Mouse (Mus musculus) midbrain, embryonic 10.5 days (tissue): ENCODE results near the gene Srpr. TPM values are rescaled to one million over a fixed set of nuclear protein-coding genes. Genes with fewer than 3 reads are reported as not detected.
A peak's percentile ranks its signal among the peaks of the same experiment; 100 is the strongest.

Experiments
- DNase-seq: peaks from one replicate; pipeline ENCODE4 v3.0.0-alpha.2; 2017; ENCODE audit warnings: low spot score
- H3K27ac ChIP-seq: fragments of 300-500 bp; sonication (generic); replicated peaks from 2 replicates; pipeline ENCODE4 v1.5.1; 2016; ENCODE audit warnings: mild to moderate bottlenecking
- H3K27me3 ChIP-seq: fragments of 300-500 bp; sonication (generic); 2 replicates; pipeline ENCODE4 v1.6.1; 2016; ENCODE audit warnings: low read depth, mild to moderate bottlenecking; ENCODE audit not compliant: poor library complexity, severe bottlenecking
- H3K36me3 ChIP-seq: fragments of 300-500 bp; sonication (generic); 2 replicates; pipeline ENCODE4 v1.6.1; 2016; ENCODE audit warnings: mild to moderate bottlenecking, moderate library complexity
- H3K4me1 ChIP-seq: fragments of 300-500 bp; sonication (generic); 2 replicates; pipeline ENCODE4 v1.6.1; 2016
- H3K4me3 ChIP-seq: fragments of 300-500 bp; sonication (generic); 2 replicates; pipeline ENCODE4 v1.5.1; 2016; ENCODE audit warnings: mild to moderate bottlenecking, moderate library complexity
- H3K9me3 ChIP-seq: fragments of 300-500 bp; sonication (generic); replicated peaks from 2 replicates; pipeline ENCODE4 v1.6.1; 2016; ENCODE audit warnings: mild to moderate bottlenecking
- WGBS: fragments of 180-500 bp; shearing (Covaris S2); methylation state at CpG from one replicate; pipeline ENCODE4 v1.1.7; 2016; 5-methylcytosine and 5-hydroxymethylcytosine counted together
- polyA plus RNA-seq: library from polyadenylated mRNA; unstranded; fragments of >200 nt; fragmentation: Nextera tagmentation; extraction: Ambion mirVana; gene quantifications from 2 replicates; pipeline ENCODE4 v1.2.1, GENCODE M21; 2016

Srpr gene
- polyA plus RNA-seq, 1 experiment from 2014 or later: 85.5 TPM

GRCm38 (mm10) chr9:35198945-35199771, 817 bp upstream of the Srpr start:
- WGBS: 30% methylated on average over 18 of the region's 18 CpGs
- no peak for DNase-seq
- peak overlapping the region; percentile 90 for H3K27ac ChIP-seq

GRCm38 (mm10) chr9:35200529-35201060, 620 bp downstream of the Srpr start:
- 76% methylated on average over 9 of the region's 9 CpGs for WGBS
- Histone ChIP-seq H3K27ac (peak overlapping the region; percentile 90), H3K27me3 (no peaks in the 10 kb centered on the region), H3K9me3 (no peaks in the 10 kb centered on the region), H3K36me3 (peaks cover 15% of the 10 kb centered on the region), H3K4me1 (peaks cover 24% of the 10 kb centered on the region), H3K4me3 (peak overlapping the region; percentile 79)
- no peak for DNase-seq

More at GRCm38 (mm10) chr9:35198945-35199771, 817 bp upstream of the Srpr start:
- Histone ChIP-seq H3K27me3 (no peaks in the 10 kb centered on the region), H3K4me1 (peaks cover 24% of the 10 kb centered on the region), H3K4me3 (peak overlapping the region; percentile 79), H3K9me3 (no peaks in the 10 kb centered on the region), H3K36me3 (peaks cover under 1% of the 10 kb centered on the region; the same call in 1 of the 2 replicates)

GRCm38 (mm10) chr9:35203536-35203935, 3.6 kb downstream of the Srpr start:
- 72% methylated on average over 3 of the region's 3 CpGs for WGBS

GRCm38 (mm10) chr9:35204421-35204820, 4.4 kb downstream of the Srpr start:
- H3K4me3 ChIP-seq: no peak overlapping the region
- peaks cover 14% of the 10 kb centered on the region for H3K4me1 ChIP-seq
- H3K36me3 ChIP-seq: peaks cover 51% of the 10 kb centered on the region
- DNase-seq: no peak
- WGBS: 94% methylated on average over 2 of the region's 2 CpGs
- no peak overlapping the region for H3K27ac ChIP-seq
- H3K27me3 ChIP-seq: no peaks in the 10 kb centered on the region
- no peaks in the 10 kb centered on the region for H3K9me3 ChIP-seq

More at GRCm38 (mm10) chr9:35203536-35203935, 3.6 kb downstream of the Srpr start:
- no peaks in the 10 kb centered on the region for H3K9me3 ChIP-seq
- H3K27me3 ChIP-seq: no peaks in the 10 kb centered on the region
- H3K36me3 ChIP-seq: peaks cover 45% of the 10 kb centered on the region
- H3K27ac ChIP-seq: no peak overlapping the region
- H3K4me3 ChIP-seq: no peak overlapping the region
- no peak for DNase-seq
- peaks cover 22% of the 10 kb centered on the region for H3K4me1 ChIP-seq

GRCm38 (mm10) chr9:35210542-35211474, 10.8 kb downstream of the Srpr start, which contains the start of gene Foxred1:
TSS of gene Foxred1 (minus strand) at chr9:35211055.
- no peaks in the 10 kb centered on the region for H3K9me3 ChIP-seq
- 1% methylated on average over 72 of the region's 72 CpGs for WGBS
- DNase-seq: peak; percentile 99
- H3K36me3 ChIP-seq: peaks cover 67% of the 10 kb centered on the region
- H3K27me3 ChIP-seq: no peaks in the 10 kb centered on the region
- H3K4me3 ChIP-seq: peak within 1 kb of the TSS; percentile 90
- peak within 1 kb of the TSS; percentile 93 for H3K27ac ChIP-seq
- peaks cover 23% of the 10 kb centered on the region for H3K4me1 ChIP-seq

GRCm38 (mm10) chr9:35211573-35212511, 11.9 kb downstream of the Srpr start:
- DNase-seq: no peak
- Histone ChIP-seq H3K4me3 (peak overlapping the region; percentile 90), H3K27me3 (no peaks in the 10 kb centered on the region), H3K27ac (peak overlapping the region; percentile 93), H3K9me3 (no peaks in the 10 kb centered on the region), H3K4me1 (peaks cover 23% of the 10 kb centered on the region), H3K36me3 (peaks cover 67% of the 10 kb centered on the region)
- WGBS: 38% methylated on average over 26 of the region's 26 CpGs

- Histone ChIP-seq H3K27ac (no peak overlapping the region), H3K4me1 (no peaks in the 10 kb centered on the region), H3K9me3 (no peaks in the 10 kb centered on the region), H3K27me3 (no peaks in the 10 kb centered on the region), H3K4me3 (no peak overlapping the region), H3K36me3 (peaks cover 99% of the 10 kb centered on the region)
- no peak for DNase-seq
- 80% methylated on average over 1 of the region's 1 CpGs for WGBS
Measured at GRCm38 (mm10) chr9:35217963-35218362, 18.0 kb downstream of the Srpr start.

GRCm38 (mm10) chr9:35223466-35223865, 23.5 kb downstream of the Srpr start:
- no peak for DNase-seq
- Histone ChIP-seq H3K9me3 (no peaks in the 10 kb centered on the region), H3K4me1 (no peaks in the 10 kb centered on the region), H3K27ac (no peak overlapping the region), H3K27me3 (no peaks in the 10 kb centered on the region), H3K4me3 (no peak overlapping the region), H3K36me3 (peaks cover 82% of the 10 kb centered on the region)
- 95% methylated on average over 3 of the region's 3 CpGs for WGBS

GRCm38 (mm10) chr9:35228671-35229070, 28.7 kb downstream of the Srpr start:
- no peak overlapping the region for H3K27ac ChIP-seq

GRCm38 (mm10) chr9:35235996-35236395, 36.0 kb downstream of the Srpr start:
- no peak overlapping the region for H3K27ac ChIP-seq
- DNase-seq: no peak
- H3K9me3 ChIP-seq: no peaks in the 10 kb centered on the region
- no peaks in the 10 kb centered on the region for H3K4me1 ChIP-seq
- H3K36me3 ChIP-seq: peaks cover 50% of the 10 kb centered on the region
- 55% methylated on average over 3 of the region's 3 CpGs for WGBS
- no peak overlapping the region for H3K4me3 ChIP-seq
- H3K27me3 ChIP-seq: no peaks in the 10 kb centered on the region

More at GRCm38 (mm10) chr9:35228671-35229070, 28.7 kb downstream of the Srpr start:
- H3K27me3 ChIP-seq: no peaks in the 10 kb centered on the region
- no peaks in the 10 kb centered on the region for H3K9me3 ChIP-seq
- 94% methylated on average over 3 of the region's 3 CpGs for WGBS
- H3K4me3 ChIP-seq: no peak overlapping the region
- H3K4me1 ChIP-seq: no peaks in the 10 kb centered on the region
- DNase-seq: no peak
- peaks cover 56% of the 10 kb centered on the region for H3K36me3 ChIP-seq

- no peak for DNase-seq
- H3K4me1 ChIP-seq: no peaks in the 10 kb centered on the region
- no peak overlapping the region for H3K27ac ChIP-seq
- 95% methylated on average over 1 of the region's 1 CpGs for WGBS
- H3K9me3 ChIP-seq: no peaks in the 10 kb centered on the region
- H3K36me3 ChIP-seq: peaks cover 30% of the 10 kb centered on the region
- no peaks in the 10 kb centered on the region for H3K27me3 ChIP-seq
- no peak overlapping the region for H3K4me3 ChIP-seq
Measured at GRCm38 (mm10) chr9:35238371-35238770, 38.4 kb downstream of the Srpr start.
